Mouse (Mus musculus): Measurements from ENCODE around the gene Tecpr1.

DNA sequence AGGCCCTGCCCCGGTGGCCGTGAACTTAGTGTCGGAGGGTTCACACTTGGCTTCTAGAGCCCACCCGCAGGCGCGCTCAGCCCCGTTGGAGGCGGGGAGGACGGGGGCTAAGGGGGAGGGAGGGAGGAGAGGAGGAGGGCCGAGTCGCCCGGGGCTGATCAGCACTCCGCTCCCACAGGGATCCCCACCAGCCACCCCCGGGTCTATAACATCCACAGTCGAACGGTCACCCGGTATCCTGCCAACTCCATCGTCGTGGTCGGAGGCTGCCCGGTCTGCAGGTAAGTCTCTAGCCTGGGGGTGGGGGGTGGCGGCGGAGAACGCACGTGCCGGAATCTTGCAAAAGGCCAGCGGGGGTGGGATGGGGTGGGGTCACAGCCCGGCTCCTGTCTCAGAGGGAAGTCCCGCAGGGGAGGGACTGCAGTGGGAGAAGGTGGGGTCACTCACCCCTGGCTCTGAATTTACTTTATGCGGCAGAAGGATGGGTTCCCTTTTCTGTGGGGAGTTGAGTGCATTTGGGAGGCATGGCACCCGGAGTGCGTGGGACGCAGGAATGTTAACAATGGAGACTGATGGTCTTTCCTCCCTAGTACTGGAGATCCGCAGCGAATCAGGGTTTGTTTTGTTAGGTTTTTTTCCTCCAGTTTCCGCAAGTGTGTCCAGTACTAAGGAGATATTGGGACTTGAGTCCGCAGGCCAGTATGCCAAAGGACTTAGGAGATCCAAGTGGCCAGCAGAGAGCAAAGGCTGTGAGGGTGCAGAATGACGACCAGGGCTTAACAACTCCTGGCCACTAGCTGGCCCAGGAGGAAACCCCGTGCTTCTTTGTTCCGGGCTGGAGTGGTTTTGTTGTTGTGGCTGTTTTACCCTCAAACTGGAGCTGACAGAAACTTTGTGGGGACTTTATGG, 32.5 kb upstream of the Tecpr1 start:
- TF ChIP-seq CTCF (IDR thresholded peaks at IDR 0.05; ENCODE audit: borderline replicate concordance, control insufficient read depth, extremely low read depth, insufficient read depth, low read length, poor library complexity) (no peak), POLR2A (IDR thresholded peaks at IDR 0.05; ENCODE audit: control insufficient read depth, extremely low read depth, insufficient read depth, low read length, poor library complexity) (no peak)
